Mouse (Mus musculus) heart, postnatal 36 days (tissue): Measurements from ENCODE around the gene Prkcb. TPM values are rescaled to one million over a fixed set of nuclear protein-coding genes. Genes with fewer than 3 reads are reported as not detected.
A peak's percentile ranks its signal among the peaks of the same experiment; 100 is the strongest.

Experiments
- DNase-seq, 2 experiments: peaks; one replicate each; pipeline ENCODE4 v3.0.0; 2021 to 2022
- intact Hi-C: fragments of 180-260 bp; cut with DNase I; formaldehyde crosslinking; loops from one replicate; pipeline ENCODE4 v1.15.1; 2025
- total RNA-seq, 2 experiments: library from RNA; stranded (reverse); gene quantifications; 2 replicates each; pipeline ENCODE4 v1.2.3; 2021

The Prkcb gene
- total RNA-seq, 2 experiments from 2014 or later = 3.2 to 4.9 TPM

GRCm38 (mm10) chr7:122289243-122290111, 926 bp downstream of the Prkcb start:
- peak; percentile 15 to 28 for DNase-seq
- intact Hi-C loops = no loop called here

DNA sequence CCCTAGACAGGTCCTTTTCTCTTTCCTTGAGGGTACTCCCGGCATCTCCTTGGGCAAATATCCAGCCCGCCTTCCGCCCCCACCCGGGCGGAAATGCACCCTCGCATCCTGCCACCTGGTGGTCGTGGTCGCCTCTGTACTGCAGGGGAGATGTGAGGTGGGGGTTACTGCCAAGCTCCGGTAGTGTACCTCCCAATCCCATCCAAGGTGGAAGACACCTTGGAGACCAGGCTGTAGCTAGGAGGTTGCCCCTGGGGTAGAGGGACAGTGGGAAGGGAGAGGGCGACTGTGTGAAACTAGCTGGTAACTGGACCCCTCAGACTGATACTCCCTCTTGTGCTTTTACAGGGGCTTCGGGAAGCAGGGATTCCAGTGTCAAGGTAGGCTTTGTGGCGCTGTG, 1.6 kb downstream of the Prkcb start:
- DNase-seq = peak in 1 of 2 experiments; percentile 22
- intact Hi-C loops = no loop called here

DNA sequence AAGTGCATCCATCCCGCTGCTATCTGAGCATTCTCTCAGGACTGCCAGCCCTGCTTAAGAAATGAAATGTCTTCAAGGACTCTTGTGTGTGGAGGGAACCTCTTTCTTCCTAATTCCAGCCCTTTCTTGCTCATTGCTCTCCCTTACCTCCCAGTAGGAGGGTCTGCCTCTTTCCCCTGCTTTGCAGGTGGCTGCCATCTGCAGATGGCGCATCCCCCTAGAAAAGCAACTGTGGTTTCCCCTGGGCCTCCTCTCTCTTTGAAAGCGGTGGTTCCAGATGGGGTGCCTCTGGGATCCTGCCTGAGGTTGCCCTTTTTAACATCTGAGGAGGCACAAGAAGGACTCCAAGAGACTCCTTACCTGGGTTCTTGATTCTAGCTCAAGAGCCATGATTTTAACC, 2.2 kb downstream of the Prkcb start:
- intact Hi-C loops = no loop called here
- DNase-seq = no peak

DNA sequence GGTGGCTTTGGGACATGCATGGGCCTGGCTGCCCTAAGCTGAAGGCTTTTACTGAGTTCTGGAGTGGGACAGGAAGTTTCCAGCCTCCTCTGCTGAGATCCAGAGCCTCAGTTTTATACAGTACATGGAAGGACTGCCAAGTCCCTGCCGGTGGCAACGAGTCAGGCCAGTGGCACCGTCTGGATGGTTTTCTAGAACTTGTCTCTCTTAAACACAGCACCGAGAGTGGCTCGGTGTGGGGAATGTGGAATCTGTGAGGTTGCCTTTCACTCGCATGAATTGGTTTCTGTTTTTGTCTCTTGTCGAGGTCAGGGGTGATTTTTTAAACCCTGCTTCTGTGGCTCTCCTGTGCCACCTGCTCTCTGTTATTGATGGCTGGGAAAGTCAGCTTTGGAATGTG, 3.6 kb downstream of the Prkcb start:
- no peak for DNase-seq
- intact Hi-C loops = no loop called here

GRCm38 (mm10) chr7:122294111-122294510, 5.6 kb downstream of the Prkcb start:
- intact Hi-C loops = no loop called here
- DNase-seq = no peak

GRCm38 (mm10) chr7:122295363-122295762, 6.8 kb downstream of the Prkcb start:
- no peak for DNase-seq
- intact Hi-C loops = no loop called here

- intact Hi-C loops = no loop called here
- no peak for DNase-seq
These were observed 7.8 kb downstream of the Prkcb start for GRCm38 (mm10) chr7:122296331-122296730.

DNA sequence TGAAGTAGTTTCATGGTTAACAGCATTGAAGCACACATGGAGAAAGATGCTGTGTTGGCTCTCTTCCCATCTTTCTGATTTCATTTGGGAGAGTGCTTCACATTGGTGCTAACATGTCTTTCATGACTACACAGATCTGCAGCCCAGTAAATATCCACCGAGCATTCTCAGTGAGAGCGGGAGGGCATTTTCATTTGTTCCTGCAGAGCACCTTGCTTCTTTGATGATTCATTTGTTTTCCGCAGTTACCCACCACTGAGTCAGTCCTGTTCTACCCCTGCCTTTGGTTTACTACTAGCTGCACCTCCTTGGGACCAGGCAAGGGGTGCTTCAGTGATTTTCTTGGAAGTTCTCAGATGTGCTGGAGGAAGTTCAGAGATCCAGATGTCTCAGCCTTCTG, 8.3 kb downstream of the Prkcb start:
- intact Hi-C loops = no loop called here
- no peak for DNase-seq

GRCm38 (mm10) chr7:122297627-122298026, 9.1 kb downstream of the Prkcb start:
- intact Hi-C loops = no loop called here
- no peak for DNase-seq

DNA sequence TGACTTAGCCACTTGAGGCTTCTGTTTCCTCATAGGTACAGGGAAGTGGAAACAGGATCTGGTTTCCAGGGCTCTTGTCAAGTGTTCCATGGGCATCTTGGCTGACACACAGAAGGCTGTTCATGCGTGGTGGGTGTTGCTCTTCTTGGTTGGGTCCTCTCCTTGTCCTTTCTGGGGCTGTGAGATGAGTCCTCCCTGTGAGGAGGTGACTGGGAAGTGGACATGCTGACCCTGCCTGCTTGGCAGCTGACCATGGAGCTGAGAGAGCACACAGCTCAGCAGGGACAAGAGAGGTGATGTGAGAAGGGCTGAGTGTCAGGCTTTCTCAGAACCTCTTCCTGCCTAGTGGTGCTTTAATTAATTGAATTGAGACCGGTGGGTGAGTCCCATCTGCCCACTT, 10.2 kb downstream of the Prkcb start:
- DNase-seq = no peak
- intact Hi-C loops = no loop called here

- no peak for DNase-seq
- intact Hi-C loops = no loop called here
These were observed 12.0 kb downstream of the Prkcb start for GRCm38 (mm10) chr7:122300538-122300937.

GRCm38 (mm10) chr7:122302538-122302937, 14.0 kb downstream of the Prkcb start:
- DNase-seq = no peak
- intact Hi-C loops = no loop called here

GRCm38 (mm10) chr7:122303988-122304387, 15.4 kb downstream of the Prkcb start:
- intact Hi-C loops = no loop called here

DNA sequence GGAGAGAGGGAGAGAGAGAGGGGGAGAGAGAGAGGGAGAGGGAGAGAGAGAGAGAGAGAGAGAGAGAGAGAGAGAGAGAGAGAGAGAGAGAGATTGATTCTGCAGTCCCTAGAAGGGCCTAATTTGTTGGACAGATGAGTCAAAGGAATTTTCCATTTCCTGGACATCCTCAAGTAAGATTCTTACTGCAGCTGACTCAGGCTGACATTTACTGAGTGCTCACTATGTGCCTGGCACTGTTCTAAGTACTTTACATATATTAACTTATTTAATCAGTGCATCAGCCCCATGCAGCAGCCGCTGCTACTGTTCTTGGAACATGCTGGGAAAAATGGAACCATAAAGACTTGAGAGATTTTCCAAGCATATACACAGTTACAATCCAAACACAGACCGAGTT, 16.0 kb downstream of the Prkcb start:
- DNase-seq = no peak
- intact Hi-C loops = no loop called here

More at GRCm38 (mm10) chr7:122303988-122304387, 15.4 kb downstream of the Prkcb start:
- DNase-seq = no peak

DNA sequence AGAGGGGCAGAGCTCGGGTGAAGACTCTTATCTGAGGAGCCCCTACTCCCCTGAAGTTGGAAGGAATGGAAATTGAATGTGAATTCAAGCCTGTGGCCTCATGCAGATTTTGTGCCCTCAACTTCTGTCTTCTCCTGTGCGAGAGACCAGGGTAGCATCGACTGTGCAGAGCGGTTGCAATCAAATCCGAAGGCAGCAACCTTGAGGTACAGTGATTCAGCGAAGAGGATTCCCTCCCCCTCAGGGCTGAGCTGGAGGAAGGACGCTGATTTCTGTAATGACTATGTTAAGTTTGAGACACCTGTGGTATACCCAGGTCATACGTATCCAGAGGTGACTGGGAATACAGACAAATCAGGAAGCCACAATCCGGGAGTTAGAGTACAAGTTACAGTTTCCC, 18.7 kb downstream of the Prkcb start:
- intact Hi-C loops = no loop called here
- no peak for DNase-seq

DNA sequence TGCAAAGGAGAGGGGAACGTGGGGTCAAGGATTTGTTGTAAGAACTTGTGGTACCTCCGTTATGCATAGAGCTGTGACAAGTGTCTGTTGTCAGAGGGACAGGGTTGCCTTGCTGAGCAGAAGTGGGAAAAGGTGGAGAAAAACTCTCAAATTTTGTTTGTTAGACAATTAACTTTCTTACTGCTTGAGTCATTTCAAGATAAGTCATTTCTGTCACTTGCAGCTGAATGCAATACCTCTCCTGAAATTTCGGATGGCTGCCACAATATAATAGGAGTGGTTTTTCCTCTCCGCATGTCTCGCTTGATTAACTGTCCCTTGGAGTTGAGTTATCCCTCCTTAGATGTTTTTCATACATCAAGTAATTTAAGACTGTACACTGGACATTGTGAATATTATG, 20.1 kb downstream of the Prkcb start:
- intact Hi-C loops = no loop called here
- no peak for DNase-seq

DNA sequence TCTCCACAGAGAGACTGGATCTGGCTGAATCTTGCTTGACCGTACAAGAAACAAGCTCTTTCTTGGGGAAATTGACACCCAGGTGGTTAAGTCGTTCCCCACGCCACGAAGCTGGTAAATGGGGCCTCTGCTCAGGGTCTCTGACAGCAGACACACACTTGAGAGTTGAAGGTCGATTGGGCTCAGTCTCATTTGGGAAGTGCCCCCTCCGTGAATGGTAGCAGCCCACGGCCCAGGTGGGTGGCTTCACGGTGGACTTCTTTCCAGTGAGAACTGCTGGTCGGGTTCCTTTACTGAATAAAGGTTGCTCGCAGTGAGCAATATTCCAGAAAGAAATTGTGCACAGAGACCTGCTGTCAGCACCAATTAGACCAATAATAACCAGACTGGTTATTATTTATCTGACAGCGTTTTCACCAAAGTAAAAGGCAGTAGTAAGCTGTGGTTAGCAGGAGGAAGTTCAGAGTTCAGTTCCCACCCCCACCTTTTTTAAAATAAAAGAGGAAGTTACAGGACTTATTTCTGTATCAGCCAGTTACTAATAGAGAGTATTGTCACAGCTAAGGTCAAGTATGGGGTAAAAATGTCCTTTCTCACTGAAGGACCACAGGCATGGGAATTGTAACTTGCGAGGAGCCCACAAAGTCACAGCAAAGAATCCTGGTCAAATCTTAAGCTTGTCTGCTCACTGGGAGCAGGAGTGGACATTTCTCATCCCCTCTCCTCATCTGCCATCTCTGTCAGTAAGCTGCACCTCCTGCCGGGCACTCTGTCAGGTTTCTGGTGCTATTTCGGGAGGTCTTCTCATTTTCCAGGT, 21.6 kb downstream of the Prkcb start:
- no peak for DNase-seq
- intact Hi-C loops = no loop called here

GRCm38 (mm10) chr7:122310726-122311018, 22.1 kb downstream of the Prkcb start:
- no peak for DNase-seq
- intact Hi-C loops = no loop called here

DNA sequence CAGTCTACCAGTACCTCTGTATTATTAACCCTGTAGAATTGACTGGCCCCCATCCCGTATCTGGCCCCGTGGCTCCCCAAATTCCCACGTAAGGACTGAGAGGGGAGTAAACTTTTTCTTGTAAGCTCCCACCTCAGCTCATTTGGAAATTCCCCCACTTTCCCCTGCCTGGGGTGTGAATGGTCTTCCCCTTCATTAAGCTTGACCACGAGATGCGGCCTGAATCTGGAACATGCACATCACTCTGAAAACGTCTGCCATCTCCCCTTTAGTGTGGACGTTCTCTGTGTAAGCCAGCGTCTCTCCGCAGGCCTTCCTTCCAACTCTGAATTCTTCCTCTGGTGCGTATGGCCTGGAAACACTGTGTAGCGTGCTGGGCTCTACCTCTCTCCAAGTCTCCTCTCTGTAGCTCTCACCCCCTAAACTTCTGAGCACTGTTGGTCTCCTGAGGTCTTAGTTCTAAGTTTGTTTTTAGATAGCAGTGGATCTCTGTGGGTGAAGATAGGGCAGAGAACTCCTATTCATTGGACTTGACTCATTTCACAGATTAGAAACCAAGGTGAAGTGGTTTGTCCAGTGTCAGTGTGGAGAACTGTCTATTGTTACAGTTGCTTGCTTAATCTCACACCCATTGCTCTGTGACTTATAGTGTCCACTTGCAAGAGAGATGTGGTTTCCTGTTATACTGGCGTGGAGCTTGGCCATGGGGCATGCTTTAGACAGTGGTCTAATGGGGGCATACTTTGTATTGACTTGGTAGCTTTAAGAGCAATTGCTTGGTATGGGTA, 25.3 kb downstream of the Prkcb start:
- no peak for DNase-seq
- intact Hi-C loops = no loop called here

DNA sequence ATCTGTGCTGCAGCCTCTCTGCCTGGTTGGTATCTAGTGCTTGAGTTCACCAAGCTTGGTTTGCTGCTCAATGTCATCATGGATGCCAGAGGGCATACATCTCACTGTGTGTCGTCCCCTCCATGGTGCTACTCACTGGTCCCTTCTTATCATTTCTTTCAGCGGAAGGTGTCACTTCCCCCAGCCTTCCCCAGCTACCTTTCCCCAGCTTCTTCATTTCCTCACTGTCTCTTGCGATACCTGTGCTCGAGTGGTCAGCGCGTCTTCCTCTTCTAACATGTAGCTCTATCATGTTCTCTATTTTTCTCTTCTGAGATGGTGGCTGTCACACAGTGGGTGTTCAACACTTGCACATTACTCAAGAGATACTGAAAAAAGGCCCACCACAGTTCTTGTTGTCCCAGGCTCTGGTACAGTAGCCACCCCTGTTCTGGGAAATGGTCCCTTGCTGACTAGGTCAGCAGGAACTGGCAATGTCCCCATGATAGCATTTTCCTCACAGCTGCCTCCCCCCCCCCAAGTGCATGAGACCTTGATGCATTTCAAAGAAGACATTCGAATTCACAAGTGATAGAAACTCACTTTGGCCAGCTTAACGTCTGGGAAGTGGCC, 27.3 kb downstream of the Prkcb start:
- intact Hi-C loops = no loop called here
- no peak for DNase-seq

DNA sequence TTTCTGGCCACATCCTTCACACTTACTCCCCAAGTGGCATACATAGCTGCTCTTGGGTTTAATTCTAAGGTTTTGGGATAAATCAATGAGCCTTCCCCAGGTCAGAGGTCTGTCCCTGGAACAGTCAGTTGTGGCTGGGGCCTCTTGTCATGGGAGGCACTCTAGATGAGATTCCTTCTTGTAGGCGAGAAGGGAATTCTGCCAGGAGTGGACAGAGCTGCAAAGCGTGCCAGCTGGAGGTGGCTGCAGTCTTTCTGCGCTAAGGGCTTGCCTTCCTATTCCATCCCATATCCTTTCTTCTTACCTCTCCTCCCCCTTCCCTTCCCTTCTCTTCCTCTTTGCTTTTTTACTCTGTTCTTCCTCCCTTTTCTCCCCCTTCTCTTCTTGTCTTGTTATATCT, 28.1 kb downstream of the Prkcb start:
- DNase-seq = no peak
- intact Hi-C loops = no loop called here
